Mouse (Mus musculus) telencephalon, adult 2 months (tissue): ENCODE measurements around the gene Slc35a1.

Source experiments
- DNase-seq: peaks from one replicate; pipeline ENCODE4 v3.0.0-alpha.2; 2011; ENCODE audit warnings: low read depth, low spot score

The Slc35a1 gene

GRCm38 (mm10) chr4:34653179-34653578 lies 34.1 kb downstream of the Slc35a1 start:
- DNase-seq = no peak

GRCm38 (mm10) chr4:34644779-34645178 lies 42.5 kb downstream of the Slc35a1 start:
- no peak for DNase-seq

- DNase-seq = no peak
Observed at GRCm38 (mm10) chr4:34640731-34641130, 46.5 kb downstream of the Slc35a1 start.

- no peak for DNase-seq
Observed at GRCm38 (mm10) chr4:34639745-34640364, 47.4 kb downstream of the Slc35a1 start.

- no peak for DNase-seq
Observed at GRCm38 (mm10) chr4:34637851-34638250, 49.4 kb downstream of the Slc35a1 start.

- no peak for DNase-seq
Observed at GRCm38 (mm10) chr4:34637386-34637785, 49.9 kb downstream of the Slc35a1 start.

- no peak for DNase-seq
Observed at GRCm38 (mm10) chr4:34636036-34636435, 51.2 kb downstream of the Slc35a1 start.

GRCm38 (mm10) chr4:34634129-34634528 lies 53.1 kb downstream of the Slc35a1 start:
- DNase-seq = no peak

- no peak for DNase-seq
Observed at GRCm38 (mm10) chr4:34629956-34630355, 57.3 kb downstream of the Slc35a1 start.

GRCm38 (mm10) chr4:34626401-34626800 lies 60.8 kb downstream of the Slc35a1 start:
- DNase-seq = no peak

GRCm38 (mm10) chr4:34625556-34625955 lies 61.7 kb downstream of the Slc35a1 start:
- no peak for DNase-seq

GRCm38 (mm10) chr4:34616146-34616545 lies 71.1 kb downstream of the Slc35a1 start:
- no peak for DNase-seq

GRCm38 (mm10) chr4:34615303-34615702 lies 71.9 kb downstream of the Slc35a1 start:
- peak; percentile 24 for DNase-seq

GRCm38 (mm10) chr4:34614630-34615094 lies 72.6 kb downstream of the Slc35a1 start, which contains the start of the genes Orc3 and Rars2:
TSS of gene Orc3 (minus strand) at chr4:34614944.
TSS of gene Rars2 (plus strand) at chr4:34614957.
- DNase-seq = peak; percentile 88

GRCm38 (mm10) chr4:34613571-34614145 lies 73.6 kb downstream of the Slc35a1 start:
- DNase-seq = no peak
